Mouse (Mus musculus): ENCODE measurements at regions not wholly inside any gene's neighbourhood (a gene's known extent, or its start where the extent isn't known, plus 50 kb on each side); places are given as distances from the start of the nearest gene placed in this dataset.

- DNase-seq = no peak
Observed at GRCm38 (mm10) chr15:31673038-31673437, 71.4 kb downstream of the Fam173b start.

GRCm38 (mm10) chr15:31676771-31677191 is 75.1 kb downstream of the Fam173b start:
- DNase-seq = peak; percentile 12

GRCm38 (mm10) chr15:31693109-31693508 is 91.5 kb downstream of the Fam173b start:
- DNase-seq = no peak

DNA sequence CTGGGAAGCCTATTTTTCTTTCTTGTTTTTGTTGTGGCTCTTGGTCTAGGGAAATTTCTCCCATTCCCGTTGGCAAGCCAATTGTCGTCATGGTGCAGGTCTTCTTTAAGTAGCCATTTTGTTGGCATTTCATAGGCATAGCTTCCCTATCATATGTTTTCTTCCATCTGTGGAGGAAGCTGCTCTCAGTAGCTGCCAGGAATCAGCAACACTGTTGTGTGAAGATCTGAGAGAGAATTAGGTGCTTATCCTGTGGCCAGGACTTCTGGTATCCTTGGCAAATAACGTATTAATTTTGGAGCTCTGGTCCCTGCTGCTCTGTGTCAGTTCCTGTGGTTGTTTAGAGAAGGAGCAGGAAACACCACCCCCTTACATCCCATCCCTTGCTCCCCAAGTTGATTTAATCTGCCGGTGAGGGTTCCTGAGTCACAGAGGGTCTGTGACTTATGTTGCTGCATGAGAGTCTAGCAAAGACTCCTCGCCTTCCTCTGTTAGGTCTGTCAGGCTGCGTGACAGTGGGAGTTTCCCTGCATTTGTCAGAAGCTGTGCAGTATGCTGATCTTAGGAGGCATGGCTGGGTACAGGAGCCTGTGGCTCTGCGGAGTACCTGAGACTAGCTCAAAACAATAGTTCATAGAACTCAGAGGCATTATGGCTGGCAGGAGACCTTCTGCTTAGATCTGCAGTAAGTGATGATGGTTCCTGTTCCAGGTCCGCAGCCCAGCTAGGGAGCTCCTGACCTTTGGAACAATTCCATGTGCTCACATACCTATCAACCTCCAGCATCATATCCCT is 93.4 kb downstream of the Fam173b start:
- no peak for DNase-seq

DNA sequence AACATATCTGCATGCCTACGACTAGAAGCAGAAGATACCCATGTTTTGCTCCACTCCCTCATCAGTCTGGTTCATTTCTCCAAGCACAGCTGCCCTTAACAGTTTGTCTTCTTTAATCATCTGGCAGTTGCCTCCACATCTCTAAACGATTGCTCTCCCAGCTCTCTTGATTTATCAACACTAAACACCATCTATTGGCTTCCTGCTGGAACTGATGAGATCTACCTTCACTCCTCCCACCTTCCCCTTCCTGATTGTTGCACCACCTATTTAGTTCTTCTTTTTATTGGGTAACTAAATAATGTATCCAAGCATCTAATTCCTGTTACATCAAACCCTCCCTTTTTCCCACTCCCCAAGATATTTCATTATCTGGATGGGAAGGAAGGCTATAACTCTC is 101.7 kb downstream of the Fam173b start:
- DNase-seq = no peak

- no peak for DNase-seq
Observed at GRCm38 (mm10) chr15:31707416-31707815, 105.8 kb downstream of the Fam173b start.

GRCm38 (mm10) chr15:31721019-31721418 is 119.4 kb downstream of the Fam173b start:
- no peak for DNase-seq

- no peak for DNase-seq
Observed at GRCm38 (mm10) chr15:31722429-31722828, 120.8 kb downstream of the Fam173b start.

- peak; percentile 7 for DNase-seq
Observed at GRCm38 (mm10) chr15:31724252-31724651, 122.6 kb downstream of the Fam173b start.

DNA sequence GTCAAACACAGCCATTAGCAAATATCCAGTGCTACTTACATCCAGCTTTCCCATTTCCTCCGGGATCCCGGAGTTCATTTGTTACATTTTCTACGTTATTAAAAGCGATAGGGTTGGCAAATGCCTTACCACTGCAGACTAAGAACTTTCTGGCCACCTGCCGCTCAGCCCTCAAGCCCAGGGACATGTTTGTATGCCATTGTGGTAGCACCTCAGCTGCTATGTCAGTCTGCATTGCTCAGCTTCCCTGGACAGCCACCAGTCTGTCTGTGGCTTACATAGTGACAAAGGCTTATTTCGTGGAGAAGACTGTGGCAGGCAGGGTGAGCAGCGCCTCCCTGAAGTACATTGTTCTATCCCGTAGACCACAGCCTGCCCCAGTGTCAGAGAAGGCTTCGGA is 127.5 kb downstream of the Fam173b start:
- DNase-seq = no peak

DNA sequence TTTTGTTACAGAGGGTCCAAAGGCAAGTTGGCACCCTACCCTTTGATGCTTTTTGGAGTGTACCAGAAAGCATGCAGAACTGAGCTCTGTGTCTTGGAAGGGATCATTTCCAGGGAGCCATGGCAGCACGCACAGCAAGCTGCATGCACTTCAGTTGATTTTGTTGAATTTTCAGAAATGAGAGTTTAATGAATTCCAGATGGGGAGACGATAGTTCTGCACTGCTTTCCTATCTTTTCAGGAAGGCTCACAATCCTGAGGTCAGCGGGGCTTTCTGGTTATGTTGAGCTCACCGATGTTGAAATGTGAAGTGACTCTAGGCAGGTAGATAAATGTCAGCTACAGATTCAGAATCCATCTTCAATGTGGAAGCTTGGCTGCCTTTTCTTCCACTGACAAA is 140.0 kb downstream of the Fam173b start:
- no peak for DNase-seq

GRCm38 (mm10) chr15:31744570-31744969 is 142.9 kb downstream of the Fam173b start:
- DNase-seq = no peak

DNA sequence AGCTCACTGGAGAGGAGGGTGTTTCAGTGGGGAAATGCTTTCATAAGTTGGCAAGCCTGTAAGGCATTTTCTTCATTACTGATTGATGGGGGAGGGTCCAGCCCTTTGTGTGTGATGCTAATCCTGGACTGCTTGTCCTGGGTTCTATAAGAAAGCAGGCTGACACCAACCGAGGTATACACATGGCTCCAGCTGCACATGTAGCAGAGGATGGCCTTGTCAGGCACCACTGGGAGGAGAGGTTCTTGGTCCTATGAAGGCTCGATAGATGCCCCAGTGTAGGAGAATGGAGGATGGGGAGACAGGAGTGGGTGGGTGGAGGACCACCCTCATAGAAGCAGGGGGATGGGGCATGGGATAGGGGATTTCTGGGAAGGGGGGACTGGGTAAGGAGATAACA is 151.0 kb downstream of the Fam173b start:
- DNase-seq = no peak

DNA sequence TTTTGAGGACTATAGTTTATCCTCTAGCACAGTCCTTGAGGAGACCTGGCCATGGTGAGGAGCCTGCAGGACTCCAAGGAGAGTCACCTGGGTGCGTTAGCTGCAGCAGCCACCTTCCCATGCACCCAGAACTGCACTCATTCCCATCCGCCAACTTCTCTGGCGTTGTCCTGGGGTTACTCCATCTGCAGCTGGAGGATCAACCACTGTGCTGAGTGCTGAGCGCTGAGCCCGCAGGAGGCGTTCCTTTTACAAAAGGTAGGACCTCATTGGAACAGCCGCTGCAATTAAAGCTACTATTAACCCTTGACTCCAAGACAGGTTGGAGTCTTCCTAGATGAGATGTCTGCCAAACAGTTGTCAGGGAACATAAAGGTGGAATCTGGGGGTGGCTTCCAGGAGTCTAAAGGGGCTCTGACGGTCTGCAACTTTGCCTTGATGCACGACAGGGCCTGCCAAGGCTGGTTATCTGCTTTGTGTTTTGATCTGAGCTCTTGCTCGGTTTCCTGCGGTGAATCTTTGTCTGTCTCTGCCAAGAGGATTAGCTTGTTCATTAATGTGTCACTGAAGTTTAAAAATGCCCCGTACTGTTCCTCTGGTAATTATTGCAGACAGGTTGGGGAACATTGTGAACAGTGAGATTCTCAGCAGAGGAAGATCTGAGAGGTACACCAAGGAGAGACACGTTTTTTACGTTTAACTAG is 152.1 kb downstream of the Fam173b start:
- DNase-seq = no peak

DNA sequence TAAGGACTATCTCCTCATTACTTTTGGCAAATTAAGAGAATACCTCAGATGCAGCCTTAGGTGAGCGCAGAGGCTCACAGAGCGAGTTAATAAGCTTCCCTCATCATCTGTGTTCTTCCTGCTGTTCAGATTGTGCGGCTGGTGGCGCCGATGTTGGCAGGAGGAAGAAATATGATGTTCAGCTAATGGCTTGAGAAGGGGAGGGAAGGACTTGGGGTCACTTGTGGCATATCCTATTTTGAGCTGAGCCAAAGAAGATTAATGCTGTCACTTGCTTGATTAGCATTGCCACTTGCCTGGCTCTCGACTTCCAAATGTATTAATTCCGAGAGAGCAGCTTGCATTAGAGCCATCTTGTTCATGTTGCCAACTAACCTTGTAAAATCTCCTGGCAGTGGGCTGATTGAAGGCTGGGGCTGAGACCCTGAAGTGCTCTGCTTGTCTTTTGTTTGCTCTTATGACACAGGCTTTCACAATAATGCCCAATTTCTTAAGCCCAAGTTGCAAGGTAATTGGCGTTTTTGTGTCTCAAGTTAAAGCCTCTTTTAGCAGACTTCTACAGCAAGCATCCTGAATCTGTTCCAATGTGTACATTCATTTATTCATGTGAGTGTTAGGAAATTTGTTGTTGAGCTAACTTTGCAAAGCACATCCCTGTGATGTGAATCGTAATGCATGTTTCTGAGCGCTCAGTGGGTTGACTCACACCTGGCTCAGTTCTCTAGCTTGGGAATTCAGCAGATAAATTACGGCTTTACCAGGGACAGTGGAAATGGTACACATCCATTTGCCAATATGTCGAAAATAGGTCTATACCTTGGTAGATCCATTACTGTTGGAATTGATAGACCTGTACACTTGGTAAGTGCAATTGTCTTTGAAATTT is 167.6 kb downstream of the Fam173b start:
- no peak for DNase-seq

- no peak for DNase-seq
Observed at GRCm38 (mm10) chr15:31783081-31783480, 181.4 kb downstream of the Fam173b start.

GRCm38 (mm10) chr15:31785022-31785421 is 183.4 kb downstream of the Fam173b start:
- DNase-seq = no peak

GRCm38 (mm10) chr15:31798863-31799262 is 197.2 kb downstream of the Fam173b start:
- no peak for DNase-seq

GRCm38 (mm10) chr15:31805522-31805921 is 203.9 kb downstream of the Fam173b start:
- peak; percentile 40 for DNase-seq

DNA sequence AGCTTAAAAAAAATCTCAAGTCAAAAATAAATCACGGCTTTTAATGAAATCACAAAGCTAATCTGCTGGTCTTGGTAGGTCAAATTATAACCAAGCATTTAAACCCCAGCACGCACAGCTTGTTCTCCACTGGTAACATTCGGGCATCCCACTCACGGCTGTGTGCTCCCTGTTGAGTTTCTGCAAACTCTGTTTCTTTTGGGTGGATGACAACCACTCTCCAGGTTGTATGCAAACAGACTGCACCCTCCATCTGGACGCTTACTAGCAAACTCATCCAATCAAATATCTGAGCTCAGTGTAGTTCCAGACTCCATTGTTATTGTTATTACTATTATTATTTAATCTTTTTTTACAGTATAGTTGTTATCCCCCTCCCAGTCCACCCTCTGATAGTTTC is 213.9 kb downstream of the Fam173b start:
- DNase-seq = no peak

DNA sequence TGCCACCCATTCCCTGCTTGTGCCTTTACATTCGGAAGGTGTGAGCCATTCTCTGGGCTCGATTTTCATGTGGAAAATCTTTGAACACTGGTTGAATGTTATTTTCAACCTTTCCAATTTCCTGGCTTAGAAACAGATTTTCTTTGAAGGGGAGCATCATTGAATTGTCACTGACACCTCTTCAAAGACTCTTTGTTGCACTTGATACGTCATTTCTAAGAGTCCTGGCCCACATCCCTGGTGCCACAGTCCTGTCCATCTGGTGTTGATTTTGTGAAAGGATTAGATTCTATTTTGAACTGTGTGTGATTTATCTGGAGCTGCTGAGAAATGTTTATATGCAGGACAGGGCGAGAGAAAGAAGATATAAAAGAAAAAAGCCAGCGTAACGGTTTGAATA is 217.6 kb downstream of the Fam173b start:
- DNase-seq = no peak

- DNase-seq = peak; percentile 39
Observed at GRCm38 (mm10) chr15:31827219-31827618, 225.6 kb downstream of the Fam173b start.

GRCm38 (mm10) chr15:31841519-31841918 is 239.9 kb downstream of the Fam173b start:
- DNase-seq = no peak

Data from adrenal gland, postnatal 14 days (tissue).